Mouse (Mus musculus) brain, embryonic 14.5 days (tissue): ENCODE data around the gene Icam5.

Experiments used
- CTCF ChIP-seq: fragments of 200-500 bp; IDR thresholded peaks from 2 replicates; pipeline ENCODE4 v1.5.1; 2012; ENCODE audit warnings: inconsistent platforms, mild to moderate bottlenecking, moderate library complexity, borderline replicate concordance; ENCODE audit not compliant: insufficient read depth, insufficient read length; ENCODE audit errors: extremely low read depth
- POLR2A ChIP-seq: fragments of 200-500 bp; IDR thresholded peaks from 2 replicates; pipeline ENCODE4 v1.6.1; 2012; ENCODE audit warnings: mild to moderate bottlenecking, inconsistent platforms, borderline replicate concordance; ENCODE audit not compliant: poor library complexity, insufficient read depth, insufficient read length, severe bottlenecking; ENCODE audit errors: extremely low read depth

- TF ChIP-seq CTCF (no peak), POLR2A (no peak)
Observed at GRCm38 (mm10) chr9:21018600-21018999, 13.3 kb upstream of the Icam5 start.
